Mouse (Mus musculus) ES-E14 (cell line): ENCODE measurements around the gene R3hdml.

Experiments
- MAFK ChIP-seq: IDR thresholded peaks from 2 replicates; pipeline ENCODE4 v1.6.1; 2014; ENCODE audit warnings: mild to moderate bottlenecking, low read depth, low read length, inconsistent platforms; ENCODE audit not compliant: insufficient read depth
- ZC3H11A ChIP-seq: IDR thresholded peaks from 2 replicates; pipeline ENCODE4 v1.6.1; 2012; ENCODE audit warnings: low read depth, mild to moderate bottlenecking, inconsistent platforms, low read length, borderline replicate concordance
- ZNF384 ChIP-seq: IDR thresholded peaks from 2 replicates; pipeline ENCODE4 v1.6.1; 2012; ENCODE audit warnings: low read depth, low read length, inconsistent platforms

- TF ChIP-seq MAFK (no peak), ZC3H11A (no peak), ZNF384 (no peak)
Measured at GRCm38 (mm10) chr2:163463998-163464397, 28.1 kb upstream of the R3hdml start.
